Mouse (Mus musculus) layer of hippocampus, postnatal 36 days (tissue): ENCODE measurements at regions not wholly inside any gene's neighbourhood (a gene's known extent, or its start where the extent isn't known, plus 50 kb on each side); places are given as distances from the start of the nearest gene placed in this dataset.

Experiments used
- DNase-seq, 2 experiments: peaks; one replicate each; pipeline ENCODE4 v3.0.0; 2022

DNA sequence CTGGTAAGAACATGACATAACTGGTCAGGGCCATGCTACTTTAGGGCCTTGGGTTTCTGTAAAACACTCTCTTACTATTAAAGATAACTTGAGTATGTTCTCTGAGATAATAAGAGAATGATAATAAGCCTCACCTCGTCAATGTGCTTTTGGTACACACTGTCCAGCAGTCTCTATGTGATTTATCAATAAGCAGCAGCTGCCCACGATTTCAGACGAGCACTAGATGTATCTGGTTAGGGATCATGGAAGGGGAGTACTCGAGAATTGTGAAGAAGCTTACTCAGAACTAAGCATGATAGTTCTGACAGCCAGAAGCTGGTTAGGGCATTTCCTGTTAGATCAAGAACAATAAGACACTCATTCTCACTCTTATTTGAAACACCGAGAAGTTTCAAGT is 53.8 kb downstream of the Neurod6 start:
- DNase-seq = no peak

DNA sequence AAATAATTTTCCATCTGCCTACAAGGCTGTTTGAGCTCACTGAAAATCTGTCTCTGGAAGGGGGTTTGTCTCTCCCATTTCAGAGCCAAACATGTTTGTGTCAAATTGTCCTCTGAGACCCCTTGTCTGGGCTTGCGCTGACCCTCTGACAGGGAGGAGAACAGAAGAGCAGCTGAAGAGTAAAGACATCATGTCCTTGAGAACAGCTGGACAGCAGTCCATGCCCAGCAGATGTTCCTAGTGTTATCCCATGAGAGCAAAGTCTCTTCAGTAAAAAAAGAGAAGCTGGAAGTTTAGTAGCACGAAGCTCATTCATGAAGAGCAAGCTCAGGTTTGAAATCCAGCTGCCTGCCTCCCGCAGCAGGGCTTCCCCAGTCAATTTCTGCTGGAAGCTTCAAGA is 60.7 kb downstream of the Neurod6 start:
- no peak for DNase-seq

DNA sequence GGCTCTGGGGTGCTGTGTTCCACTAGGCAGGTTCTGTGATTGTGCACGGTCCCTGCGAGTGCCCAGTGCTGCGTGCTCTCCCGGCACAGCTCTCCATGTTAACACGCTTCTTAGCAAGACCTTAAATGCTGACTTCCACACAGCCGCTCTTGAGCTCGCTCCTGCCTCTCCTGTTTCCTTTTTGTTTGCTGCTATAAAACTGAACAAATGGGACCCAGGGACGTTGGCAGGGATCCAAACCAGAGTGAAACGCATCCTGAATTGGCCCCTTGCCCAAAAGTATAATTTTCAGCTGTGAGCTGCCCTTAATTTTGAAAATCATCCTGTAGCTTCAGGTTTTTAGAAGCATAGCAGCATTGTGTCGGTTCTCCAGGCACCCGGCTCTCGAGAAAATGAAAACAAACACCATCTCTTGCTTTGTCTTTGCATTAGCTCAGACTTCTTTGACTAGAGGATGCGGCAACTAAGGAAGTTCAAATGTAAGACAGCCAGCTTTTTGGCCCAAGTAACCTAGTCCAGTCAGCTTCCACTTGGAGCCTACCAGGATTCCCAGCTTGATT is 63.1 kb downstream of the Neurod6 start:
- DNase-seq = peak; percentile 41 to 56

DNA sequence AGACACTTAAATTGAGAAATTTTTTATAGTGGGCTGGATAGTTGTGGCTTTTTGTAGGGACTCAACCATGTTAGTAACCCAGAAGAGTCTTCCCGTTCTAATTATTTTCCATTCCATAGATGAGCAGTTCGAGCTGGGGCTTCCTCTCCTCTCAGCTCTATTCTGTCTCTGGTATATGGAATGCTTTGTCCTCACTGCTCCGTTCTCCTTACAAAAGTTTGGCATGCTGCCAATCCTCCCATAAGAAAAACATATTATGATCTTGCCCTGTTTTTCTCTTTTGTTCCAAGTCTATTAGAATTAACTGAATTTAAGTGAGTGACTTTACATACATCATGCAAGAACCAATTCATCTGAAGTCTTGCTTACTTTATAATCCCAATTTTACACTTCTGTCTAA is 70.7 kb downstream of the Neurod6 start:
- no peak for DNase-seq

DNA sequence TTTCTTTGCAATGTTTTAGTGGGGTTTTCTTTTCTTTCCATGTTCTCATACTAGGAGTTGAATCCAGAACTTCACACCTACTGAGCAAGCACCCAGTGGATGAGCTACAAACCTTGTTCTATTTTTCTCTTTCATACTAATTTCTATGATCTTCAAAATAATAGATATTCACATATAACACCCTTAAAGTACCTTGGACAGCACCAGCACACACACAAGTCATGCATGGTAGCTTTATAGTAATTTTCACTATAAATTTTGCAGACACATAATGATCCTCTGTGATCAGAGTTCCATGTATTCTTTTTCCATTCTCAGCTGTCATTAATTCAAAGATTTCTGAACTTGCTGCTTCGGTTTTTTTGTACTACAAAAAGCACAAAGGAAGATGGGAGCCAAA is 71.1 kb downstream of the Neurod6 start:
- DNase-seq = no peak

DNA sequence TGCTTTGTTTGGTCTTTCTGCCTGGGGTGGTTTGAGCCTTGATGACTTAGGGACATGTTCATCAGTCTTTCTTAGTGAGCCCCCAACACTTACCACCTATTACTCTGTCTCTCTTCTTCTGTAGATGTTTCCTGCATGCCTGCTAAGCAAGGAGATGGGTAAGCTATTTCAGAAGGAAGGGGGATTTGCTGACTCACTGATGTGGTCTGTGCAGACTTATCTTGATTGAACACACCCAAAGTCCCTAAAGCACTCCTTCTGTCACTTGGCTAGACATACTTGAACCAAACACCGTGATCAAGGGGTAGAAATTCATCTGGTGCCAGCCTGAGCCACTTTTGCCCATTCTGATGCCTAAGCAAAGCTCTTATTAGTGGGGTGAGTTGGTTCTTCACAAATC is 72.0 kb downstream of the Neurod6 start:
- no peak for DNase-seq

DNA sequence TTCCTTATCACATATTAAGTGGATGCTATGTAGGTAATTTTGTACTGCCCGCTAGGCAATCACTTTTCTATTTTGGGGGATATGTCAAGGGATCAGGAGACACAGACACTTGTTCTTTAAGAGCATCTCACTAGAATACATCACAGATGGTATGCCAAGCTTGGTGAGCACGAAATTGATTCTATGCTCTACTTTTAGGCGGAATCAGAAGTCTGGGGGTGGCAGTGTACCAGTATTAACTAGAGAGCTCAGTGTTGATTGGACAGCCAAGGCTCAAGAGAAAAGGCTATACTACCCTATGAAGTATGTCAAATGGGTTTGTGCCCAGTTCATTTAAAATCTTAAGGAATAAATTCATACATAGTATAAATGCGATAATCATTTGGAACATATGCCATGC is 84.0 kb downstream of the Neurod6 start:
- no peak for DNase-seq

DNA sequence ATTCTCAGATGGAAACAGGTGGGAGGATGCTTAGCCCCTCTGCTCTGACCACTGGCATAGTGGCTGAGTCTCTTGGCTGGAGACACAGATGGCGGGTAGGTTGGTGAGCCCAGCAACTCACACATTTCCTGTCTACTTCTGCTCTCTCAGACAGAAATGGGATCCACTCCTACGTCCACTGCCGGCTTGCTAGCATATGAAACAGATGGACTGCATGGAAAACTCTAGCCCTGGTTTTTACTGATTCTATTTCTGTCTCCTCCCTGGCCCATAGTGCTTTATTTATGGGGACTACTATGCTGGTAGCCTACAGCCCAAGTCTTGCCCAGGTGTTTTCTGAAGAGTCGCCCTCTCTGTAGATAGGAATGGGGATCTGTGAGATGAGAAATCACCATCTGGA is 88.9 kb downstream of the Neurod6 start:
- DNase-seq = peak; percentile 22 to 28

DNA sequence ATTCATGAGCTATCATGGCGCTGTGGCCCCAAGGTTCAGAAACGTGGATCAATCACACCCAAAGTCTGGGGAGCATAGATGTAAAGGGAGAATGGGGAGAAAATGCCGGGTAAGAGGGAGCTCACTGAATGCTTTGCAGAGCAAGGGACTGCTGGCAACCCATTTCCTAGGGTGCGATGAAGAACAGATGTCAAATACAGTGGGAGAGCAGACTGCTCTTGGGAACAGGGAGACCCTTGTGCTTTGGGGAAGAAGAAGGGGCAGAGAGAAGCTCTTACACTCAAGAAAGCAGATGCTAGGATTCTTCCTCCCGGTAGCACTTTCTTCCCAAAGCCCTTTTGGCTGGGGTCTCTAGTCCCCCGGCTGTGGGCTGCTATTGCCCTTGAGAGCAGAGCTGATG is 100.0 kb downstream of the Neurod6 start:
- DNase-seq = no peak

DNA sequence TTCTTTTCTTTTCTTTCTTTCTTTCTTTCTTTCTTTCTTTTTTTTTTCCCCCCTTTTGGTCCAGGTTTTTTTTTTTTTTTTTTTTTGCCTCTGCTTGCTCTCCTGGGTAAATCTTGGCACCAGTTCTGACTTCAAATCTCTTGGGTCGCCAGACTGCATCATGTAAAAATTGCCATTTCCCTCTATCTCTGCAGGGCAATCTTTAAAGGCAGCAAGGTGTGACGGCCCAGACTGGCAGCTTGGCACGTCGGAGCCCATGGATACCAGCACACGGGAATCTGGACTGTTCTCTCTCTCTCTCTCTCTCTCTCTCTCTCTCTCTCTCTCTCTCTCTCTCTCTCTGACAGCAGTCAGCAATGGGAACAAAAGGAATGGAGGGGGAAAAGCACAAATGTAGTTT is 101.0 kb downstream of the Neurod6 start:
- no peak for DNase-seq

DNA sequence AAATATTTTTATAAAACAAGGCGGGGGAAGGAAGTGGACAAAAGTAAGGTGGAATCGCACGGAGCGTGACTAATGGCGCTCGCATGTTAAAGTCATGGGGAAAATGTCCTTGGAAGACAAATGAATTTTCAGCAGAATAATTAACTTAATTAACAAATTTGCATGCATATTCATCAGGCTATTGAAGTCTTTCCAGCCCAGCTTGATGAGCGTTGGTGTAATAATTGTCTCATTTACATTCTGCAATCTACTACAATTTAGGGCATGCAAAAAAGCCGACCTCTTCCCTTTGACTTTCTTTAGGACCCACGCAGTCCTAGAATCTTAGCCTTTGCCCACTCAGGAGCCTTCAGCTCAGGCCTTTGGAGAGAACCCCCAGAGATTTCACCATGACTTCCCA is 101.5 kb downstream of the Neurod6 start:
- DNase-seq = no peak

DNA sequence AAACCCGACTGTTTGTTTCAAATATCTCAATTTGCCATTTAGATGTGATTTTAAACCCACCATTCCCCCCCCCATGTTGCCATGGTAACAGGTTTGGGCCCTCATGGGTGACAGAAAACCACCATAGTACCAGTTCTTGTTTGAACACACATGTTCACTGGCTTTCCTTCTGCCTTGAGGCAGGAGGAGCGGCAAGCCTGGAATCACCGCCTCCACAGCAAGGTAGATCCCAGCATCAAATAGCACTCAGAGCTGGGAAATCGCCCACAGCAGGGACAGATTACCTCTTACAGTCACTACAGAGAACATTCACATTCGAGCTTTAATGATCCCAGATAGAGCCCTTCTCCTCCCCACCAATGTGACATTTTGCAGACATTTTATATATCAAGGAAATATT is 102.0 kb downstream of the Neurod6 start:
- DNase-seq = peak in 1 of 2 experiments; percentile 13

DNA sequence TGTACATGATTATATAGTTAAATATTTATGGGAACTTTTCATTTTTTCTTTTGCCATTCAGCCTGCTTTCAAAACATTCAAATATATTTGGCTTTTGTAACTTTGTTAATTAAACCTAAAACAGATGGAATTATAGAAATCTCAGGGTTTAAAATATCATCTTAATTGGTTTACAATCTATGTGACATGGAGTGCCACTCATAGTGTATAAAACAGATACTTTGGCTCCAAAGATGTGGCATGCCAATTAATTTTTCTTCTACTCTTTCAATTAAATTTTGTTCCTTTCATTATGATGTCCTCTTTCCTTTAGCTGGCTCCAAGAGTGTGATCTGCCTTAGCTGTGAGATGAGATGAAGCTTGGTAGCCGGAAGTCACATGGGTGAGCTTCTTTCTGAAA is 103.0 kb downstream of the Neurod6 start:
- no peak for DNase-seq

DNA sequence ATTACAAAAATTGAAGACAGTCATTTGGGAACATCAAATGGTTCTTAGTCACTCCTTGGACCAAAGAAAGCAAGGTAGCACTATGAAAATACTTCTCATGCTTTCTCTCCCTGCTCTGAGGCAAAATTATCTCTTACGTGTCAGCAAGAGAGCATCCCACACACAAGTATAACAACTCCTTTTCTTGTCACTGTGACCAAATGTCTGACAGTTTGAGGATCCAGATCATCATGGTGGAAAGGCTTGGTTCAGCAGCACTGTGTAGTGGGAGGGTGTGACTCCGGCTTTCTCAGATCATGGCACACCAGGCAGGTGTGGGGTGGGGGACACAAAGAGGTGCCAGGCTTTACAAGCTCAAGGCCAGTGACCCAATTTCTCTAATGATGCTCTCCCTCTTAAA is 113.5 kb downstream of the Neurod6 start:
- no peak for DNase-seq

DNA sequence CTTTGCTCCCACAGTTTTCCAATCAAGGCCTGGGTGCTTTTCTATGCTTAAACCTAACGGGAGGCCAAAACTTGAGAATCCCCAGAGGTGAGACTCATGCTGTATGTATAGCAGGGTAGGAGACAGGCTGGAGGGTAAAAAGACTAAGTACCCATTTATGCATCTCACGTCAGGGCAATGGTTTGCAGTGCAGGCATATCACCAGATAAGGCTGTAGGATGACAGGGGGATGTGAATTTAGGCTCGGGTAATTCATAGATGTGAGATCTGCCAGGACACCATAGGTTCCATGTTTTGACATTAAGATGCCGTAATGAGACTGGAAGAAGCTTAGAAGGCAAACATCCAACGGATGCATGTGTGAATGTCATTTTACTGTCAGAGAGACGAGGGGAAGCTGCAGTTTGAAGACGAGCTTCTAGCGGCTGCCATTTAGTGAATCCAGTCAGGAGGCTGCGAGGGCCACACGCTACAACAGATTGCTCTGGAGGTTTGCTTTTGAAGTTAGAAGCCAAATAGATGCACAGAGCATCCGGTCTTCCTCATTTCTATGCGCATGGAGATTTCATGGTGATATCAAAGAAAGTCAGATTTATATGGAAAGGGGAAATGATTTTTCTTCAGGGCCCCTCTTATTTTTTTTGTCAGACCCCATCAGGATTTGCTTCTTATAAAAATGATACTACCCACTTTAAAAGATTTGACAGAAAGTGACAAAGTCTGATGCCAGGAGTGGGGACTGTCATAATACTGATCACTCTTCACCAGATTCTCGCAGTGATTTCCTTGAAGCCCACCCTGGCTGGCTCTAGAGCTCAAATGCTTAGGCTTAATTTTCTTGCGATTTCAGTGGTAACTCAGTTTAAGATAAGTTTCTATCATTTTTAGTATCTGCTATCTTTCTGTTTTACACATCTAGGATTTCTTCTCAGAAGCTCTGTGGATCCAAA is 113.8 kb downstream of the Adcyap1r1 start:
- DNase-seq = no peak

DNA sequence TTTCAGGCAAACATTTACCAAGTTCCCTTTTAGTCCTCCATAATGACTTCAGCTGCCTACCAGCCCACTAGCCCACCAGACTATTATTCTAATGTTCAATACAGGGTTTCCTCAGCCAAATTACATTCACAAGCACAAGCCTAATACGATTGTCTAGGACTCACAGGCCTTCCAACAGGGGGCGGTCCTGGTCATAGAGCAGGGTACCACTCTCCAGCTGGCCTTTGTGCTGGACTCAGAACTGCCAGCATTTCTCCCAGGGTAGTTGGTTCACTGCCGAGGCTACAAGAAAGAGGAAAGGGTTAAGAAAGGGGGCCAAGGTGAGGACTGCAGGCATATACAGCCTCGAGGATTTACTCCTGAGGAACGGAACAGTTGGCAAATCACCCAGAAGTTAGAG is 108.8 kb downstream of the Adcyap1r1 start:
- no peak for DNase-seq

DNA sequence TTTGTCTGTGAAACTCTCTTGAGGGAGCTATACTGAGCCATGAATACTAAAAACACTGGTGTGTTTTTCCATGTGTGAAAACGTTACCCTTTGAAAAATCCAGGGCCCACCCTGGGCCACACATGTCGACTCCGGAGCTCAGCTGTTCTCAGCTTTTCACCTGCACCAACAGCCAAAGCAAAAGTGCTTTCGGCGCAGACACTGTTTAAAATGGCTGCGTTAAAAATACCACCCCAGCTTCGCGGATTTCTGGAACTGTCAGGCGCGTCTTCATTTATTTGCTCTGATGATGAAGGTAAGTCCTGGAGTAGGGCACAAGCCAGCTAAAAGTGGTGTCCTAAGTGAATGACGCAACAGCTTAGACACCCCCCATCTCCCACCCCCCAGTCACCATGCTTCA is 108.0 kb downstream of the Adcyap1r1 start:
- DNase-seq = no peak
